Mouse (Mus musculus): ENCODE measurements around the gene Pdcd1. TPM values are rescaled to one million over a fixed set of nuclear protein-coding genes. Genes with fewer than 3 reads are reported as not detected.

The Pdcd1 gene
- 0.36 TPM in 1 of 4 replicates, not detected in the others for total RNA-seq (2023; ENCODE audit: inconsistent age)

DNA sequence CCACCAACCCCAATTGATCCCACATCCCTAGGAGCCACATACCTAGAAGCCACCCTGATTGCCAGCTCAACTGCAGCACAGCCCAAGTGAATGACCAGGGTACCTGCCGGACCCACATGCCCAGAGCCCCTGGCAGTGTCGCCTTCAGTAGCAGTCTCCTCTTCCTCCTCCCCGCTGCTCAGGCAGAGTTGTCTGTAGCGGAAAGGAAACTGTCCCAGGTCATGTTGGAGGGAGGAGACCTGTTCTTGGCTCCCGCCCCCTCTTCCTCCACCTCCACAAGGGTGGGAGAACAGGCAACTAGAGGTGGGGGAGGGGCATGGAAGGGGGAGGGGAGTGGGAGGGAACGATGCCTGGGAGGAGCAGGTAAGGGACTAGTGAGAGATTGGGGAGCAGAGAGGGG, at the start of gene Pdcd1:
Pdcd1 (minus strand) TSS at position 181 of the 400 bp plus-strand sequence.

DNA sequence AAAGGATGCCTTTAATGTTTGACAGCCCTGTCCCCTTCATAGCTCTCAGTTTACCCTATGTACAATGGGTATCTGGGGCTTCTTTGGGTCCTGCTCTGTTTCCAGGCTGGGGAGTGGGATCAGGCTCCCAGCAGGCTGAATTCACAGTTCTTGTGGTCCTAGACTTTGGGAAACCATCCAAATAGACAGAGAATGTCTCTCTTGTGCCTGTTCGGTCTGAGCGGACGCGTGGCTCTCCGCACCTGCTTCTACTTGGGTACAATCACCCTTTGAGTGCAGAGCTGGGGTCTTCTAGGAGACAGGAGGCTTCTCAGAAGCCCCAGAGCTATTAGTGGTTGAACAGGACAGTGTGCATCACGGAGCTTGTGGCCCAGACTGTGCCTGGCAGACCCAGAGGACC, 32.2 kb downstream of the Pdcd1 start, which contains the start of gene Neu4:
Neu4 (plus strand) TSS at position 301 of the 400 bp plus-strand sequence.

DNA sequence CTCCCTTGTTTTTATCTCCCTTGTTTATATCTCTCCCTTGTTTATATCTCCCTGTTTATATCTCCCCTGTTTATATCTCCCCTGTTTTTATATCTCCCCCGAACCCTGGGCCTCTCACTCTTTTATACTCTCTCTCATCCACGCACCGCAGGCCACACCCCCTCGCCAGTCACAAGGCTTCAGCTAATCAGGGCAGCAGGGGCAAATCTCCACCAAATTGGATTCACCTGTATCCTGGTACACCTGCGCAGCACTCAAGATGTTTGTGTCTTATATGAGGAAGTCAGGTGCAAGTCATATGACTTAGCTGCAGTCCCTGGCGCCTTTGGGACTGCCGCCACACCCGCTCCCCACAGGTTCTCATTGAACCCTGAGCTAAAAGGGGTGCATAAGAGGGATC, 62.1 kb downstream of the Pdcd1 start, which contains the start of gene Gal3st2c:
Gal3st2c (plus strand) TSS at position 301 of the 400 bp plus-strand sequence.

Other genes with a start within 250 kb of the Pdcd1 start
- gene Ing5, start 248.6 kb downstream of the Pdcd1 start, total RNA-seq (2023; ENCODE audit: inconsistent age), result 36.8 to 41.5 TPM (median 38.3 TPM) in 4 replicates
- 37.4 to 48.8 TPM (median 40.8 TPM) in 4 replicates for gene D2hgdh, start 227.6 kb downstream of the Pdcd1 start, total RNA-seq (2023; ENCODE audit: inconsistent age)
- gene Gal3st2, start 191.2 kb downstream of the Pdcd1 start, total RNA-seq (2023; ENCODE audit: inconsistent age), result 0.24 to 2.1 TPM in 2 of 4 replicates, not detected in the others
- gene Gal3st2b, start 134.2 kb downstream of the Pdcd1 start, total RNA-seq (2023; ENCODE audit: inconsistent age), result 0.67 to 1.6 TPM (median 0.99 TPM) in 3 of 4 replicates, not detected in the other
- 0.06 to 0.24 TPM (median 0.10 TPM) in 3 of 4 replicates, not detected in the other for gene Gal3st2c, start 62.0 kb downstream of the Pdcd1 start, total RNA-seq (2023; ENCODE audit: inconsistent age)
- gene Neu4, start 32.1 kb downstream of the Pdcd1 start, total RNA-seq (2023; ENCODE audit: inconsistent age), result not detected in 4 replicates

Data from B cell, adult (primary cell).